Mouse (Mus musculus) megakaryocyte-erythroid progenitor cell, adult 5-6 weeks (primary cell): Measurements from ENCODE around the gene Fam219a. TPM values are rescaled to one million over a fixed set of nuclear protein-coding genes. Genes with fewer than 3 reads are reported as not detected.

Experiments
- ATAC-seq: replicated peaks from 2 replicates; pipeline ENCODE4 v1.8.0; 2016; ENCODE audit warnings: mild to moderate bottlenecking, inconsistent platforms; ENCODE audit not compliant: severe bottlenecking, poor library complexity, low FRiP score, low TSS enrichment
- total RNA-seq, 2 experiments: library from RNA; stranded (forward) in 1 of 2; stranded (reverse) in 1 of 2; fragments of 200-1000, 215-1000 nt in 1 of 2; fragments of >200 nt in 1 of 2; fragmentation: Nextera tagmentation in 1 of 2; gene quantifications; 2 replicates each; pipeline ENCODE4 v1.2.3; 2014 to 2017

The Fam219a gene
- total RNA-seq, 2 experiments from 2014 or later, result 0.52 to 1.9 TPM

- ATAC-seq, result no peak
Measured at GRCm38 (mm10) chr4:41492951-41493350, 76.4 kb downstream of the Fam219a start.

- no peak for ATAC-seq
Measured at GRCm38 (mm10) chr4:41481601-41482017, 87.7 kb downstream of the Fam219a start.

GRCm38 (mm10) chr4:41480254-41480653, 89.1 kb downstream of the Fam219a start:
- ATAC-seq, result no peak

GRCm38 (mm10) chr4:41479456-41479804, 89.9 kb downstream of the Fam219a start:
- no peak for ATAC-seq

GRCm38 (mm10) chr4:41478751-41479455, 90.4 kb downstream of the Fam219a start:
- ATAC-seq, result no peak

- ATAC-seq, result no peak
Measured at GRCm38 (mm10) chr4:41477648-41478160, 91.6 kb downstream of the Fam219a start.

GRCm38 (mm10) chr4:41471384-41471689, 98.0 kb downstream of the Fam219a start:
- ATAC-seq, result no peak

- ATAC-seq, result no peak
Measured at GRCm38 (mm10) chr4:41470684-41471383, 98.5 kb downstream of the Fam219a start.

- no peak for ATAC-seq
Measured at GRCm38 (mm10) chr4:41470051-41470683, 99.2 kb downstream of the Fam219a start.

- no peak for ATAC-seq
Measured at GRCm38 (mm10) chr4:41469199-41469598, 100.1 kb downstream of the Fam219a start.

- no peak for ATAC-seq
Measured at GRCm38 (mm10) chr4:41468396-41469080, 100.8 kb downstream of the Fam219a start.

Other genes starting within 250 kb of the Fam219a start
- gene Ubap1, start 220.5 kb downstream of the Fam219a start, total RNA-seq (2014; fragmentation: Nextera tagmentation), result 15.4 and 16.9 TPM in 2 replicates
- 21.4 and 54.4 TPM in 2 replicates for gene Ubap1, start 220.5 kb downstream of the Fam219a start, total RNA-seq (2017)
- gene Kif24, start 104.7 kb downstream of the Fam219a start, total RNA-seq (2014; fragmentation: Nextera tagmentation), result 29.6 and 35.0 TPM in 2 replicates
- 10.8 and 14.9 TPM in 2 replicates for gene Kif24, start 104.7 kb downstream of the Fam219a start, total RNA-seq (2017)
- 18.1 and 27.4 TPM in 2 replicates for gene Nudt2, start 104.4 kb downstream of the Fam219a start, total RNA-seq (2014; fragmentation: Nextera tagmentation)
- gene Nudt2, start 104.4 kb downstream of the Fam219a start, total RNA-seq (2017), result 18.2 and 40.3 TPM in 2 replicates
- 0.15 TPM in 1 of 2 replicates, not detected in the other for gene AI464131, start 66.5 kb downstream of the Fam219a start, total RNA-seq (2014; fragmentation: Nextera tagmentation)
- not detected in 2 replicates for gene AI464131, start 66.5 kb downstream of the Fam219a start, total RNA-seq (2017)
- not detected in 2 replicates for gene 1110017D15Rik, start 52.2 kb downstream of the Fam219a start, total RNA-seq (2014; fragmentation: Nextera tagmentation)
- not detected in 2 replicates for gene 1110017D15Rik, start 52.2 kb downstream of the Fam219a start, total RNA-seq (2017)
- not detected in 2 replicates for gene Dnaic1, start 237 bp upstream of the Fam219a start, total RNA-seq (2014; fragmentation: Nextera tagmentation)
- gene Dnaic1, start 237 bp upstream of the Fam219a start, total RNA-seq (2017), result not detected in 2 replicates
- gene Enho, start 70.8 kb upstream of the Fam219a start, total RNA-seq (2014; fragmentation: Nextera tagmentation), result not detected in 2 replicates
- not detected in 2 replicates for gene Enho, start 70.8 kb upstream of the Fam219a start, total RNA-seq (2017)
- gene Cntfr, start 127.6 kb upstream of the Fam219a start, total RNA-seq (2014; fragmentation: Nextera tagmentation), result not detected in 2 replicates
- not detected in 2 replicates for gene Cntfr, start 127.6 kb upstream of the Fam219a start, total RNA-seq (2017)
- gene Il11ra1, start 130.5 kb upstream of the Fam219a start, total RNA-seq (2014; fragmentation: Nextera tagmentation), result 21.5 and 39.9 TPM in 2 replicates
- gene Il11ra1, start 130.5 kb upstream of the Fam219a start, total RNA-seq (2017), result 36.0 and 45.3 TPM in 2 replicates
- gene Rpp25l, start 144.0 kb upstream of the Fam219a start, total RNA-seq (2014; fragmentation: Nextera tagmentation), result 37.5 and 44.7 TPM in 2 replicates
- 33.5 and 38.9 TPM in 2 replicates for gene Rpp25l, start 144.0 kb upstream of the Fam219a start, total RNA-seq (2017)
- 63.4 and 81.2 TPM in 2 replicates for gene Dctn3, start 153.6 kb upstream of the Fam219a start, total RNA-seq (2014; fragmentation: Nextera tagmentation)
- 50.6 and 80.7 TPM in 2 replicates for gene Dctn3, start 153.6 kb upstream of the Fam219a start, total RNA-seq (2017)
- not detected in 2 replicates for gene Arid3c, start 161.6 kb upstream of the Fam219a start, total RNA-seq (2014; fragmentation: Nextera tagmentation)
- not detected in 2 replicates for gene Arid3c, start 161.6 kb upstream of the Fam219a start, total RNA-seq (2017)
- gene Galt, start 185.7 kb upstream of the Fam219a start, total RNA-seq (2014; fragmentation: Nextera tagmentation), result 37.9 and 50.1 TPM in 2 replicates
- gene Galt, start 185.7 kb upstream of the Fam219a start, total RNA-seq (2017), result 28.0 and 31.0 TPM in 2 replicates
- gene Sigmar1, start 186.6 kb upstream of the Fam219a start, total RNA-seq (2014; fragmentation: Nextera tagmentation), result 34.2 and 53.7 TPM in 2 replicates
- gene Sigmar1, start 186.6 kb upstream of the Fam219a start, total RNA-seq (2017), result 49.7 and 57.2 TPM in 2 replicates
- gene Ccl27a, start 204.7 kb upstream of the Fam219a start, total RNA-seq (2014; fragmentation: Nextera tagmentation), result 11.7 and 35.2 TPM in 2 replicates
- 3.0 TPM in 1 of 2 replicates, not detected in the other for gene Ccl27a, start 204.7 kb upstream of the Fam219a start, total RNA-seq (2017)